Mouse (Mus musculus): ENCODE data around the gene Prune2.

Gene Prune2

DNA sequence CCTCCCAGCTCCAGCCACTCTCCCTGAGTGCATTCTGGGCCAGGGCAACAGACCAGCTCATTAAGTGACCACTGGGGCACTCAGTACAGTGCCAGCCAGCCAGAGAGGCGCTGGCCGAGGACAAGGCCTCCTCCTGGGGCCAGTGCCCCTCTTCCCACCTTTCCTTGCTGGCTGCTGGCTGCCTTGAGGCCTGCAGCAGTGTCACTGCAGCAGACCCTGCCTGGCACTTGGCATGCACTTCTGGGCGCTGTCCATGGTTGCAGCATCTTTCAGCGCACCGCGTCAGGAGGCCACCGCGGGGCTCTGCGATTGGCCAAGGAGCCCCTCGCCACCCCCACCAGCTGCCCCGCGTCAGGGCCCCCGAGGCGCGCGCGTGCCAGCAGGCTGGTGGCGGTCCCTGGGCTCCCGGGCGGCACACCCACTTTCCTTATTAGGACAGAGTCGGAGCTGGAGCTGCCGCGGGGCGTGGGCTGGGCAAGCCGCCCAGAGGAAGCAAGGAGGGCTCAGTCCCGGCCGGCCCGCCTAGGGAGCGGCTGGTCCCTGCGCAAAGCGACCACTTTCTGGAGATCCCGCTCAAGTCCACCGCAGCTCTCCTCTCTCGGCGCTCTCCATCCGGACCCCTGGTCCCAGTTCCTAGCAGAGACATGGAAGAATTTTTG lies at the start of gene Prune2:
TSS of gene Prune2 (plus strand) at position 506 of the 659 bp plus-strand sequence.
- DNase-seq (ENCODE audit: low spot score in 2 of 2), result peak; percentile 5 to 45

DNA sequence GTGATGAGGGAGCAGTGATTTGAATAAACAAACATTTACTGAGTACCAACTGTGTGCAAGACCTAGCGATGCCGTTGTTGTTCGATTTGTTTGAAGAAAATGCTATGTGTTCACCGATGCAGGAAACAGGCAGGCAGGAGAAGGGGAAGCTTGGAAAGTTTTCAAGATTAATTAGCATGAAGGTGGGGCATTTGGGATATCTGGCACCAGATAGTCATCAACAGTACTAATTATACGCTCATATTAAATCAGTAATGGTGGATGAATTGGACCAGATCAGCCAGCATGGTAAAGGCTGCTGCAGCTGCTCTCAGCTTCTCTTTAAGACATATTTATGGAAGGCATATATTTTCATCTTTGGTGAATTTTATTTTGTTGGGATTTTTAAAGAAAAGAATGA lies 44.4 kb upstream of the Prune2 start:
- no peak for DNase-seq (ENCODE audit: low spot score in 2 of 2)

DNA sequence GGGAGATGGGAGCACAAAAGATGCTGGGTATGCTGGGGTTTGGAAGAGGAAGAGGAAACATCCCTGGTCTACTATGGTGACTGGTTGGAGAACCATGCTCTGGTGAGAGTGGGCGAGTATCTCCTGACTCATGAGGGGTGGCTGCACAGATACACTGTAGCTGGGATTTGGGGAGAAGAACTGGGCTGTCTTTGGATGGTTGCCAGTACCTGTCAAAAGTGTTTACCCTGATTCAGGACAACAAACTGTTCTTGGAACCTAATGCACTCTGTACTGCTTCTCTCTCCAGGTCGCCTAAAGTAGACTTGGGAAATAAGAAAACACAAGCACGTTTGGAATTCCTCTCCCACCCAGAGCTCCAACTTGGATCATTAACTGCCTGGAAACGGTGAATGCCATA lies 31.4 kb upstream of the Prune2 start:
- DNase-seq (ENCODE audit: low spot score in 2 of 2), result no peak

DNA sequence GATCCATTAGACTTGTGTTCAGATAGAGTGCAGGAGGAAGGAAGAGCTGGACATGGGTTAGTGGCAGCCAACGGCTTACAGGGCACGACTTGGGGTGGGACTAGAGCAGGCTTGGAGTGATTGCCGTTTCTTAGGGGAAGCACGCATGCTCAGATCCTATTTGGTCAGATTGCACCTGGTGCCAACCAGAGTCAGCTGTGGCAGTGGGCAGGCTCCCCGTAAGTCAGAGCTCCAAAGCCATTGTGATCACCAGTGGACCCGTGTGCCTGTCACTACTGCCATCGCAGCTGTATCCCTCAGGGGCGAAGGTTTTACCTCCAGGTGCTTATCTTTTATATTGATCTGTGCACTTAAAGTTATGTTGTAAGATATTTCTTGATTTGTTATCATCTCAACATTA lies 21.3 kb upstream of the Prune2 start:
- no peak for DNase-seq (ENCODE audit: low spot score in 2 of 2)

DNA sequence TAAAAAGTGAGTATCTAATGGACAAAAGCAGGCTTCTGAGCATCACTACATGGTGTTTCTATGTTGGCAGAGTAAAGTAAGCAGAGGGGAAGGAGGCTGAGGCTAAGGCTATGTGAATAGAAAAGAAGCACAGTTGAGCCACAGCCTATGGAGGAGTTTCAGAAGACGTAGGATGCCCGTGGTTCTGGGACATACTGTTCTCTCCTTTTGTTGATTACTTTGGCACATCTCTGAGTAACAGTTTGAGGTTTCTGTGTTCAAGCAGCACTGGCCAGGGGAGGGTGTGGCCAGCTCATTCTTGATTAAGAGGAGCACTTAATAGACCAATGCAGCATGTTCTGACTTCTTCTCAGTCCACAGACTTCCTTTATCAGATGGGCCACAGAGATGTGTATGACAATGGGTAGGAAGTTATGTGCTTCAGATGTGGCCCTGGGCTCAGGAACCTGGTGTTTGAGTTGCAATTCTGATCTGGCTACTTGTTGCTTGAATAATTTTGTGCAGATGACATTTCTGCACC lies 7.1 kb upstream of the Prune2 start:
- DNase-seq (ENCODE audit: low spot score in 2 of 2), result no peak

DNA sequence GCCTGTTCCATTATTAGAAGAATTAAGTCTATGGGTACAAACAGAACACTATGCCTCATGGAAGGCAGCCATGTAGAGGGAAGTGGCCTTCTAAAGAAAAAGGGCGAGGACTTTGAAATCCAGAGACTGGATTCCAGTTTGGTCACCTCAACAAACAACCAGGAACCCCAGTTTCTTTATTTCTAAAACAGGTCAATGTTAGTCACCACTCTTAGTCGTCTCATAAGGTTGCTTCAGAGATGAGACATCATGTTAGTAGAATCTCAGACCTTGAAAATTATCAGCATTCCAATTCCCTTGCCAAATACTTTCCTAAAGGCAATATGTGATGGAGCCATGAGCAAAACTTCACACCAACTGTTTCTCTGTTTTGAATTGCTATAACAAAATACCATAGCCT lies 6.6 kb upstream of the Prune2 start:
- no peak for DNase-seq (ENCODE audit: low spot score in 2 of 2)

DNA sequence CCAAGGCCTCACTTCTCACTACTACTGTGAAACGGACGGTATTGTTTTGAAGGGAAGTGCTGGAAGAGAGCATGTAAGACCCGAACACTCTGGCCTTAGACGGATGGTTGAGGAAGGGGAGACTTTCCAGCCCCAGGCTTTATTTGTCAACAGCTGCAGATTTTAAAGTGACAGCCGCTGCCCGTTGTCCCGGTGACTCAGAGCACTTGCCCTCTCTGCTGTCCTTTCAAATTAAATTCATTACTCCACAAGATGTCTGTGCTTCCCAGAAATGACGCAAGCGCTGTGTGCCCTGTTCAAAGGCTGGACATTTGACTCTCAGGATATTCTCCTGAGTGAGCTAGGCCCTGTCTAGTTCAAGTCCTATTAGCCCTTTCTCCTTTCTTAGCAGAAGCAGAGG lies 5.9 kb upstream of the Prune2 start:
- no peak for DNase-seq (ENCODE audit: low spot score in 2 of 2)

DNA sequence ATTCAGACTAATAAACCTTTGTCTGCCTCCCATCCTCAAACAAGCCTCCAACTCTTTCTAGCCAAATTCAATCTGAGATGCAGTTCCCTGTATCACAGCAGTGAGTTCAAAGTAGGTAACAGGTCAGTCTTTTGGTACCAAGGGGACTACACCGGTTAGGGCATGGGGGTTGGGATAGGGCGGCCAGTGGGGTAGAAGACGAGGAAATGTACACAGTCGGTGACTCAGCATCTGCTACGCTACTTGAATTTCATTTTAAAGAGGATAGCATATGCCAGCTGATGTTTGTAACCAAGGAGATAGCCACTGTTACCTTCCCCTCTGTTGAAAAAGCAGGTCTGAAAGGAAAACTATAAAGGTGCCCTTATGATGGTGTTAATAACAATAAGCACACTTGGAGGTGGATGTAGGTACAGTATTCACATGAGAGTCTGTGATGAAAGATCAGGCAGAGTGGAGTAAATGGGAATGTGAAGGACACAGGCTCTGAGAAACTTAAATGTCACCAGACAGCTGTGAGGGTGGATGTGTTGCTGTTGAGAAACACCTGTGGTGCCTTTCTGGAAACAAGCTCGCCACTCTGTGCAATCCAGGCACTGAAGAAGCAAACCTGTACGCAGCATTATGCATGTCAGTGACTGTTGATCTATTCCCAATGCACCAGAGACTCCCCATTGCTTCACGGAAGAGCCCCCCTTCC lies 5.1 kb upstream of the Prune2 start:
- DNase-seq (ENCODE audit: low spot score in 2 of 2), result no peak

DNA sequence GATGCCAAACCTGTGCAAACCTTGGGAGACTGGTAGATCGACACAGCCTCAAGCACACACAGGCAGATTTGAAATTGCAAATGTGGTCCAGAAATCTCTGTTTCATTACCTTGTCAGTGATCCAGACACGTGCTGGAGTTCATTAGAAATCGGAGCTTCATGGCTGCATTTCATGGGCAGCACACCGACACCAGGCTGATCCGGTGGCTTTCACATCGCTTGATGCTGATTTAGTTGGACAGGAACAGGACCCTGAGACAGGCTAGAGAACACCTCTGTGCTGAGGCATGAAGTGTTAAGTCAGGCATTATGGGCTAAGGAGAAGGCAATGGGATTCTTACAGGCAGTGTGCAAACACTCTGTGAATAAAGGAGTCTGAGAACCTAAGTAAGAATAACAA lies 1.2 kb upstream of the Prune2 start:
- no peak for DNase-seq (ENCODE audit: low spot score in 2 of 2)

DNA sequence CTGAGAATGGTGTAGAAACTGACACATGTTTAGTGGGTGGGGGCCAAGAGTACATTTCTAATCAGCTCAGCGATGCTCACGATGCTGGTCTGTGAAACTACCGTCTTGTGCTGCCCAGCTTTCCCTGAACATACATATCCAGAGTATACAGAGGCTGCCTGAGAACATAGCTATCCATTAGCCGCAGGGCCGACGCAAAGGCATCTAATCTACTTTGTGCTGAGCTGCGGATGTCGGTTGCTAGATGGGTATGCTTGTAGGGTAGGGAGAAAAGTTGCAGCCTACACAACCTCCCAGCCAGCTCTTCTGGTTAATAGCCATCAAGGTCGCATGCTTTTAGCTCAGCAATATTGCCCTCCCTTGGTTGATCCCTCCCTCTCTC lies 696 bp upstream of the Prune2 start:
- DNase-seq (ENCODE audit: low spot score in 2 of 2), result no peak

DNA sequence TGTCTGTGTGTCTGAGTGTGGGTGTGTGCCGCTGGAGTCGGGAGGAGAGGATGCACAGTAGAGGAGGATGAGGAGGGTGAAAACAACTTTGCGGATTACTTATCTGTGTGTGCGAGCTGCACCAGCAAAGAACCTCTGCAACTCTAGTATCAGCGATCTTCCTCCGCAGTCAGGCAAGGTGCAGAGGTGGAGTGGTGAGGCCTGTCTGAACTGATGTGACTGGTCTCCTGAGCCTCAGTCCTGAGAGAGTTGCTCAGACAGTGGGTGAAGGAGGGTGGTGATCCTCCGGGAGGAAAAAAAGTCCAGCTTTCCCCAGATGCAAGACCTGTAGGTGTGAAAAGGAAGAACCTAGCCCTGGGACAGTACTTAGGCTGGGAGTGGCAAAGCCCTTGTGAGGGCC lies 401 bp downstream of the Prune2 start:
- DNase-seq (ENCODE audit: low spot score in 2 of 2), result no peak

DNA sequence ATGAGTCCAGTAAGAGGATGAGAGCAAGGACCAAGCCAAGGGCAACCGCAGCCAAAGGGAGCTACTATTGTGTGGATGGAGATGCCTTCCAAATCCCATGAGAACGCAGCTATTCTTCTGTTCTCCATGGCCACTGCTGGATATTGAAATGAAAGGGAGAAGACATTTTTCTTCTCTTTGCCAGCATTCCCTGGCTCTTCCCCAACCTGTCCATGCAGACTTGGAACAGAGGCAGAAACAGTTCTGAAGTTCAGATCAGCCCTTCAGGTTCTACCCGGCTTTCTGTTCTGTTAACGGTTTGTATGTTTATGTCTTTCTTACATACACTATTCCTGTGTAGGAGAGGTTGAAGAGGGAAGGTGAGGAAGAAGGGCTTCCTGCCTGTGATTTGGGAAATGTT lies 3.1 kb downstream of the Prune2 start:
- no peak for DNase-seq (ENCODE audit: low spot score in 2 of 2)

DNA sequence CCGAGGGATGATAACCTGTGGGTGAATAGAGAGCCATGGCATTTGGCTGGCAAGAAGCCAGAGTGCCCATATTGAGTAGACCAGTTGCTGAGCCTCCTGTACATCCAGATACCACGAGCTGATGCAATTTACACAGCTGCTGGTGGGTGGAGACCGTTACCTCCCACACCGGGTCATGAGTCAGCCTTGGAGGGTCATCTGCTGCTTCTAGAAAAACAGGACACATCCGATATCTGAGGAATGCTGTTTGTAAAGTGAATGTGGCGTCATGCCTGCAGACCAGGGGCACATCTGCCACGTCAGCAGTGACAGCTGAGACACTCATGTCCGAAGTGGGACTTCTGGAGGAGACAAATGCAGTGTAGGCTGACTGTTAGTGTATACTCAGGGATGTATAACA lies 3.6 kb downstream of the Prune2 start:
- no peak for DNase-seq (ENCODE audit: low spot score in 2 of 2)

DNA sequence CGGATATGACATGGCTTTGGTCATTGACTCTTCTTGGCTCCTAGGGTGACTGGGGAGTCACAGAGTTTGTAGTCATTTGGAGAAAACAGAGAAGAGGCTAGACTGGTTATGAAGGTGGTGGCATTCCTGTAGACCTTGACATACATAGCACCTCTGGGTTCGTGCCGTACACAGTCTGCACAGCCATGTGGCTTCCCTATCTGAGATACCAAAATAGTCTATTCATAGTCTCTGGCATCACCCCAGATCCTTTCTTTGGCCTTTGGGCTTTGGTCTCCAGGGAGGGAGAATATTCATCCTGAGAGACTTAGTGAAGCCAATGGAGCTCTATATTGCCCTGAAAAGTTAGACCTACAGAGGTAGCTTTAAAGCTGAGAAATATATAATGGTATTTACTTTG lies 5.1 kb downstream of the Prune2 start:
- no peak for DNase-seq (ENCODE audit: low spot score in 2 of 2)

DNA sequence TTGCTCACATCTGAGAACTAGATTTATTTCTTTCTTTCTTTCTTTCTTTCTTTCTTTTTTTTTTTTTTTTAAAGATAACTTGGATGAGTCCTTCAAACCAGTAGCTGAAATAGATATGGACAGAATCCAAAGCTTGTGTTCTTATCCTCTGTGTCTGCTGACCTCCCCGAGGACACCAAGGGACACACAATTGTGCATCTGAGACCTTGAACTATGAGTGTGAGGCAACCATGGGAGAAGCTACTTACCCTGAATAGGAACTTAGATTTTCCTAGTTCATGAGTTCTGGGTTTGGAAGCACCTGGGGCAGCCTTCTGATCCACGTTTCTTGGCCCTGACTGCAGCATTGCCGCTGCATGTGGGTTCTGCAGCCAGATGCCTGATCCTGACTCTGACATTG lies 7.3 kb downstream of the Prune2 start:
- no peak for DNase-seq (ENCODE audit: low spot score in 2 of 2)

DNA sequence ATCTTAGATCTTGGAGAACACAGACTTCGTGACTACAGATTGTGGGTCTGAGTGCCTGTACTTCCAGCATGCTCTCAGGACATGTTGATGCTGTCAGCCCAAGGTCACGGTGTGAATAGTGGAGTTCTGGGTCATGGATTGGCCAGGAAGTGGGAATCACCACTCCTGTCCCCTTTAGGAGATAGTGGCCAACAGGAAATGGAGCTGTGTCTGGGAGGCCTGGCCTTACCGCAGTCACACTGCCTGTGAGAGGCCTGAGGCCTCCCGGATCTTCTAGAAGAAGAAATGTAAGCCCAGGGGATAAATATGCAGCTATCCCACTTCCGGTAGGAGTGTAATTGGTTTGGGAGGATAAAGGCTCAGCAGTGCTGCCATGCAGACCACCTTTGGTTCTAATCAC lies 12.8 kb downstream of the Prune2 start:
- no peak for DNase-seq (ENCODE audit: low spot score in 2 of 2)

DNA sequence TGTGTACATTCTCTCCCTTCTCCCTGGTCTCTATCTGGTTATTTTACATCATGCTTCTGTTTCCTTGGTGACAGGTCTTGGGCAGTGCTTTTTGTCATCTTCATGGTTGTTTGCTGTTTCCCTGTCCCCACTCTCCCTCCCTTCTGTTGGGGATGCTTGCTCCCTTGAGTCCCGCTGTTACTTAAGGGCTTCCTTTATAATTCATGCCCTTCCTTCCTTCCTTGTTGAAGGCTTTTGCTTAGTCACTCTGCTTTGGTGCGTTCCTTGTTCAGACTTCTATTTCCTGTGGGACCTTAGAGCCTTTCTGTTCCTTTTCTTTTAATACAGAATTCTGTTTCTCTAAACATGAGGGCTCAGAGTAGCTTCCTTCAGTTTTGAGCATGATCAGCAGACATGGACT lies 14.7 kb downstream of the Prune2 start:
- no peak for DNase-seq (ENCODE audit: low spot score in 2 of 2)

DNA sequence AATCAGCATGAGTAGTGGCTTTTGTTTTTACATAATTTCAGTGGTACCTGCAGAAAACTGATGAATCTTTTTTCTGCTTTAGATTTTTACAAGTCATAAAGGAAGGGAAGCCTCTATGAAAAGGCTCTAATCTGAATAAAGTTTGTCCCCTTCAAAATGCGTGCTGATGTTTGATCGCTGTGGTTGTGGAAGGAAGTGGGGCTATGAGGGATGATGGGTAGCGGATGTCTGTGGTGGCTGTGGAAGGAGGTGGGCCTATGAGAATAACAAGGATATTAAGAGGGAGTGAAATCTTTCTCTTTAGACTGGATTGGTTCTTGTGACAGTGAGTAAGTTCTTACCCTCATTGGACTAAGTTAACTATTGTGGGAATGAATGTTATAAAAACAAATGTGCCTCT lies 23.0 kb downstream of the Prune2 start:
- DNase-seq (ENCODE audit: low spot score in 2 of 2), result no peak

DNA sequence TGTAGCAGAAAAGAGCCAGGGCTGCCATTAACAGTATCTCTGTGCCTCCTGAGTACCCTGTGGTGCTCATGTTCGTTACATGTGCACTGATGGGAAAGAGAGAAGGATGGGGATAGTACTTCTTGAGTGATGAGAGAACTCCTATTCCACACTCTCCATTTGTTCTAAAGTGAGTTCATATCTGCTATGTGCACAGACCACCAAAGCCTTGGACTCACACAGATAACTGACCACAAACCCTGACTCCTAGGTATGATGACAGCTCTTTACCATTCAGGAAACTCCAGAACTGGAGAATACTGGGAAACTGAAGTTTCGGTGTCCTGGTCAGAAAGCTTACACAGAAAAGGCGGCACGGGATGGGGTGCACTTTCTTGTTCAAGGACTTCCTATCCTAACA lies 25.8 kb downstream of the Prune2 start:
- DNase-seq (ENCODE audit: low spot score in 2 of 2), result no peak

DNA sequence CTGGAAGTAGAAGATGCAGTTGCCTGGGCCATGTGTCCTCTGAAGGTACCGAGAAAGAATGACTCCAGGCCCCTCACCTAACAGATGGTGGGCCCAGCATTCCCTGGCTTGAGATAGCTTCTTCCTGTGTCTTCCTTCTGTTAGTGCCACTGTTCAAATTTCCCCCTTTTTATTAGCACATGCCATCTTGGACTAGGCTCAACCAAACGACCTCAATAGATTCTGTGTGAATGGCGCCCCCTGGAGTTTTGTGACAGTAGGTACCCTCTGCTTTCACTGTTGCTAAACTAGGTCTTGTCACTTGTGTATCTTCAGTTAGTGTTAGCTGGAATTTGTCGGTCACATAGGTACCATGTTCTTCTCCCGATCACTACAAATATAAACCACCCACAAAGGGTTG lies 29.0 kb downstream of the Prune2 start:
- DNase-seq (ENCODE audit: low spot score in 2 of 2), result peak in 1 of 2 experiments; percentile 9

DNA sequence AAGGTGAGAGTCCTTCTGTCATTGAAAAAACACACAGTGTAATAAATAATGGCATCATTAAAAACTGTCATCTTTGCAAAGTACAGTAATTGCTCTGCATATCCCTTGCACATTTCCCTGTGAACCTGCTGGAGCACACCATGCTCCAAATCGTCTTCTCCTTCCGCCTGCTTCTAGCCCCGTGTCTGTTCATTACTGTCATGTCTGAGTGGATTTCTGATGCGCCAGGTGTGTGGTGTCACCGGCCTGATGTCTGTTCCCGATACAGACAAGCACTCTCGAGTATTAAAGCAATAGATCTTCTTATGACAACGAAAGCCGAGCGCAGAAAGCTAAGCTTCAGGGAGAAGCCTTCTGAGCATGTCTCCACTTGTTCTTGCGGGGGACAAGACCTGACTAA lies 32.1 kb downstream of the Prune2 start:
- no peak for DNase-seq (ENCODE audit: low spot score in 2 of 2)

DNA sequence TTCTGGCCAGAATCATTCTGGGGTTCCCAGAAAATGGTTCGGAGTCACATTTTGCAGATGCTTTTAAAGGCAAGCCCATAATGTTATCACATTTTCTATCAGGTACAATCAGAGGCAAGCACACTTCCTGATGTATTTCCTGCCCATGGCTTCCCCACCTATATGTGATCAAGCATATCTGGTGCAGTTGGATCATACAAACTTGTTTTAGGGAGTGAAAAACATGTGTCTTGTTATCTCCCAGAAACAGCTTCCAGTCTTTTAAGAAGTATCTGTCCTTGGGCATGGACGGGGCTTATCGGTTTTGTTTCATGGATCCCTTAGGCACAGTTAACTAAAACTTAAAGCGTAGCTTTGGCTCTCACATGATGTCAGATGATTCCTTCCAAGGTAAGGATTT lies 36.2 kb downstream of the Prune2 start:
- DNase-seq (ENCODE audit: low spot score in 2 of 2), result no peak

DNA sequence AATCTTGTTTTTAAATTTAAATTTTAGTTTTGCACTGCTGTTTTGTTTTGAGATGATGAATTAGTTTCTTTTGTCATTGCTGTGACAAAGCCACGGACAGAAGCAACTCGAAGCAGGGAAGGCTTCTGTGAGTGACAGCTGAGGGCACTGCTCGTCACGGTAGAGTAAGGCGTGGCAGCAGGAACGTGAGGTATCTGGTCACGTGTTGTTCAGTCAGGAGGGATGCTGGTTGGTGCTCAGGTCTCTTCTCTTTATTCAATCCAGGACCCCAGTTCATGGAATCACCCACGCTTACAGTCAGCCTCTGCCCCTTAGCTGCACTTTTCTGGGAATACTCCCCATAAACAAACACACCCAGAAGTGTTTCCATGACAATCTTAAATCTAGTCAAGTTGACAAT lies 38.3 kb downstream of the Prune2 start:
- DNase-seq (ENCODE audit: low spot score in 2 of 2), result no peak

DNA sequence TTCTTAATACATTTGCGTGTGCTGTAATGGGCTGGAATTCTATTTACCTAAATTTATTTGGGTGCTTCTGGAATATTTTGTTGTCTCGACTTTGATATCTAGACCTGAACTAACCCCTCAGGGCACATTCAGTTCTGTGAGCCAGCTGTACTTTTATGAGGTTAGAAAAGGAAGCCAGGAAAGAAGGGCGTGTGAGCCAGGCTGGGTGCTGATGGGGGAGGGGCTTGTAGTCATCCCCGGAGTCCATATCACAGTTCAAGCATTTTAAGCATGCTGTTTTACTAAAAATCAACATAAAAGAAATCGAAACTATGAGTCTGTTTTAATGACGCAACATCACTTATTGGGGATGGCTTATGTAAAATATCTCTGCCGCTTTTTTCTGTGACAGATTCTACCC lies 42.0 kb downstream of the Prune2 start:
- no peak for DNase-seq (ENCODE audit: low spot score in 2 of 2)
